Mouse (Mus musculus) stomach, embryonic 15.5 days (tissue): ENCODE measurements at regions not wholly inside any gene's neighbourhood (a gene's known extent, or its start where the extent isn't known, plus 50 kb on each side); places are given as distances from the start of the nearest gene placed in this dataset.
A peak's percentile ranks its signal among the peaks of the same experiment; 100 is the strongest.

Experiments
- ATAC-seq: fragments of 200-750 bp; cut with Nextera tagmentation; 2 replicates; pipeline ENCODE4 v1.8.0; 2017; ENCODE audit warnings: low read depth, moderate number of reproducible peaks, moderate TSS enrichment; ENCODE audit not compliant: insufficient read depth, low FRiP score
- H3K27ac ChIP-seq: fragments of 300-500 bp; sonication (generic); 2 replicates; pipeline ENCODE4 v1.5.1; 2015; ENCODE audit warnings: mild to moderate bottlenecking, inconsistent platforms
- H3K27me3 ChIP-seq: fragments of 300-500 bp; sonication (generic); replicated peaks from 2 replicates; pipeline ENCODE4 v1.6.1; 2015; ENCODE audit warnings: inconsistent platforms
- H3K36me3 ChIP-seq: fragments of 300-500 bp; sonication (generic); 2 replicates; pipeline ENCODE4 v1.6.1; 2015; ENCODE audit warnings: inconsistent platforms
- H3K4me1 ChIP-seq: fragments of 300-500 bp; sonication (generic); 2 replicates; pipeline ENCODE4 v1.6.1; 2015; ENCODE audit warnings: inconsistent platforms
- H3K4me2 ChIP-seq: fragments of 300-500 bp; sonication (generic); 2 replicates; pipeline ENCODE4 v1.6.1; 2015; ENCODE audit warnings: mild to moderate bottlenecking, inconsistent platforms
- H3K4me3 ChIP-seq: fragments of 300-500 bp; sonication (generic); replicated peaks from 2 replicates; pipeline ENCODE4 v1.5.1; 2015; ENCODE audit warnings: inconsistent platforms
- H3K9ac ChIP-seq: fragments of 300-500 bp; sonication (generic); 2 replicates; pipeline ENCODE4 v1.6.1; 2015; ENCODE audit warnings: inconsistent platforms
- H3K9me3 ChIP-seq: fragments of 300-500 bp; sonication (generic); 2 replicates; pipeline ENCODE4 v1.6.1; 2016; ENCODE audit warnings: inconsistent platforms
- WGBS: fragments of 180-500 bp; shearing (Covaris S2); methylation state at CpG from one replicate; pipeline ENCODE4 v1.1.7; 2015; 5-methylcytosine and 5-hydroxymethylcytosine counted together

DNA sequence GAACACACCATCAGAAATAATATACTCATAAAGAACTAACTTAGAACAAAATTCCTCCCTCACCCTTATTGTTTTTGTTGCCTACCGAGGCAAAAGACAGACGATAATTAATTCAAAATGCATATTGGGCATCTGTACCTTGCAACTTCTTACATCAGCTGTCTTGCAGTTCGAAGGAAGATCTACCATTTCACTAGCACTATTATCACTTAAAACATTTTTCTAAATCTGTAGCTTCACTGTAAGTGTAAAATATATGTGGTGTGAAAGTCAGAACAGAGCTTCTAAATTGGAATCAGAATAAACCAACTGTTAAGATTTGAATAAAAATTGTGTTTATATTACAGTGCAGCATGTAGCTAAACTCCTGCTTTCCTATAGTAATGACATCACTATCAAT lies 562.4 kb upstream of the Atp10a start:
- Histone ChIP-seq H3K9me3 (no peaks in the 10 kb centered on the region), H3K27me3 (no peaks in the 10 kb centered on the region), H3K27ac (no peak overlapping the region), H3K36me3 (no peaks in the 10 kb centered on the region), H3K9ac (no peak overlapping the region), H3K4me1 (no peaks in the 10 kb centered on the region), H3K4me2 (no peak overlapping the region), H3K4me3 (no peak overlapping the region)
- no peak for ATAC-seq
- WGBS, result 75% methylated on average over 3 of the region's 3 CpGs

DNA sequence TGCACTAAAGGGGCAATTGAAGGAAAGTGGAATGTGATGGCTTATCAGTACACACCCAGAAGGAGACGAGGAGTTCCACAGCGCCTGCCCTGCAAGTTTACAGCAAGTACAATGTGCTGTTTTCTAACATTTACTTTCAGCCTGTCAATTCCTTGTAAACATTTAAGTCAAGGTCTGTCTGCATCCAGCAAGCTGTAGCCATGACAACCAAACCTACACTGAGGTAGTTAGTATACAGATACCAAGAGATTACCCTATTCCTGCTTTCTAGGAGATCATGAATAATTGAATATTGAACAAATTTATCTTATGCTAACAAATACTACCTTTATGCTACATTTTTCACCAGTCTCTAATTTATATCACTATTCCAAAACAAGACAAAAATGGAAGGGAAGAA lies 569.0 kb upstream of the Gabra5 start:
- Histone ChIP-seq H3K9ac (no peak overlapping the region), H3K4me1 (no peaks in the 10 kb centered on the region), H3K36me3 (no peaks in the 10 kb centered on the region), H3K27me3 (no peaks in the 10 kb centered on the region), H3K4me3 (no peak overlapping the region), H3K4me2 (no peak overlapping the region), H3K9me3 (no peaks in the 10 kb centered on the region), H3K27ac (no peak overlapping the region)
- WGBS, result 24% methylated on average over 2 of the region's 2 CpGs
- ATAC-seq, result no peak

- no peaks in the 10 kb centered on the region for H3K4me1 ChIP-seq
- H3K9ac ChIP-seq, result no peak overlapping the region
- WGBS, result 72% methylated on average over 1 of the region's 1 CpGs
- H3K27me3 ChIP-seq, result no peaks in the 10 kb centered on the region
- H3K27ac ChIP-seq, result no peak overlapping the region
- H3K9me3 ChIP-seq, result no peaks in the 10 kb centered on the region
- H3K4me2 ChIP-seq, result no peak overlapping the region
- no peaks in the 10 kb centered on the region for H3K36me3 ChIP-seq
- ATAC-seq, result no peak
- H3K4me3 ChIP-seq, result no peak overlapping the region
These were observed 523.1 kb upstream of the Gabra5 start for GRCm38 (mm10) chr7:58032975-58033374.

DNA sequence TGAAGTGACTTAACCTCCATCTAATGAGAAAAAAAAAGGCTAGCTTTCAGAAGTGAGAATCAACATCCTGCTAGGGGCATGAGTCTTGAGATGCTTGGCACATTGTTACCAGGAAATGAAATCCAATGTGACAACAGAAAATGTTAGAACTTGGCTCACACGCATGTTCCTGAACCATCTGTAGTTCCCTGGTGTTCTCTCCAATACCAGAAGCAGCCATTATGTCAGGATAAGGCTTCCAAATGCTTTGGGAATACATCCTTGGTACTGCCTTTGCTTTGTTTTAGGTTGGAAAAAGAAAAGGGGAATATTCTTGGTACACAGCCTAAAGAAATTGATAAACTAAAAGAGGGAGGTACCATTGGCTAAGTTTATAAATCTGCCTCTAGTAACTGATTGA lies 522.3 kb upstream of the Gabra5 start:
- Histone ChIP-seq H3K4me3 (no peak overlapping the region), H3K9ac (no peak overlapping the region), H3K4me1 (no peaks in the 10 kb centered on the region), H3K9me3 (no peaks in the 10 kb centered on the region), H3K4me2 (no peak overlapping the region), H3K36me3 (no peaks in the 10 kb centered on the region), H3K27me3 (no peaks in the 10 kb centered on the region), H3K27ac (no peak overlapping the region)
- 95% methylated on average over 1 of the region's 1 CpGs for WGBS
- ATAC-seq, result no peak

DNA sequence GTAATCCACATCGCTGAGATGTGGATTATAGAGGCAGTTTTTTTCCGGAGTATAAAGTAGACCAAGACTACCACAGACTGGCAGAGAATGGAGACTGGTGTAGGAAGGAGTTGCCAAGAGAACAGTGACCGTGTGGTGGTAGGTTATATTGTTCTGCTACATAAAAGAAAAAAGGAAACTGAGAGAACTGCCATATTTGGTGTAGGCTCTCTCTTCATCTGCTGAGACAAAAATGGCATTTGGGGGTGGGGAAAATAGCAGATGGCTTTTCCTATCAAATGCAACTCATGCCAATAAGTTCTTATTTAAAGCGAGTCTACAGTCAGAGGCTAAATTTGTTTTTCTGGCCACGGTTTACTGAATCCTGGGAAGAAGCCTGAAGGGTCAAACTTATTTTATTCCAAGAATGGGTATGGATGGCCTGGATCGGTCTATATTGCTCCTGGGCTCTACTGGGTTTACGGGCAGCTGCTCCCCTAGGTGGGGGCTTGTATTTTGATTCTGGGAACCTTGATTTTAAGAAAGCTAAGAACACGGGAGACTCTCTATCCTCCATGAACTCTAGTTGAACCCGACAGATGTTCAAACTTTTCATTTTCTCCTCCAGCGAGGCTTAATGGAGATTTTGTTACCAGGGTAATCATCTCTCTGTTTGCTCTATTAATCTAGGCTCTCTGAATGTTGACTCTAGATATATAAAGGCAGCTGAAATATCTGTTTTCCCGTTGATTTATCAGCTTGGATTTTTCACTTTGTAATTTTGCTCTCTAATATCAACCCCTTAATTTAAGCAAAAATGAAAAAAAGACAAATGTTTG lies 482.8 kb upstream of the Gabra5 start:
- Histone ChIP-seq H3K4me1 (peaks cover 3% of the 10 kb centered on the region; the same call in 1 of the 2 replicates), H3K27me3 (no peaks in the 10 kb centered on the region), H3K9ac (no peak overlapping the region), H3K4me2 (no peak overlapping the region), H3K27ac (no peak overlapping the region), H3K36me3 (no peaks in the 10 kb centered on the region), H3K4me3 (no peak overlapping the region), H3K9me3 (no peaks in the 10 kb centered on the region)
- peak; percentile 77 for ATAC-seq
- WGBS, result 42% methylated on average over 11 of the region's 11 CpGs

- H3K4me1 ChIP-seq, result no peaks in the 10 kb centered on the region
- no peak for ATAC-seq
- no peak overlapping the region for H3K4me2 ChIP-seq
- no peaks in the 10 kb centered on the region for H3K36me3 ChIP-seq
- no peak overlapping the region for H3K4me3 ChIP-seq
- H3K9me3 ChIP-seq, result no peaks in the 10 kb centered on the region
- H3K9ac ChIP-seq, result no peak overlapping the region
- H3K27me3 ChIP-seq, result no peaks in the 10 kb centered on the region
- no peak overlapping the region for H3K27ac ChIP-seq
These were observed 473.3 kb upstream of the Gabra5 start for GRCm38 (mm10) chr7:57983192-57983591.

- no peaks in the 10 kb centered on the region for H3K9me3 ChIP-seq
- no peak for ATAC-seq
- no peak overlapping the region for H3K9ac ChIP-seq
- no peak overlapping the region for H3K4me3 ChIP-seq
- no peak overlapping the region for H3K4me2 ChIP-seq
- no peaks in the 10 kb centered on the region for H3K4me1 ChIP-seq
- H3K36me3 ChIP-seq, result no peaks in the 10 kb centered on the region
- H3K27ac ChIP-seq, result no peak overlapping the region
- H3K27me3 ChIP-seq, result no peaks in the 10 kb centered on the region
These were observed 456.4 kb upstream of the Gabra5 start for GRCm38 (mm10) chr7:57966216-57966615.

- Histone ChIP-seq H3K4me3 (no peak overlapping the region), H3K4me2 (no peak overlapping the region), H3K27ac (no peak overlapping the region), H3K9ac (no peak overlapping the region), H3K36me3 (no peaks in the 10 kb centered on the region), H3K4me1 (no peaks in the 10 kb centered on the region), H3K27me3 (no peaks in the 10 kb centered on the region), H3K9me3 (no peaks in the 10 kb centered on the region)
- ATAC-seq, result no peak
These were observed 449.0 kb upstream of the Gabra5 start for GRCm38 (mm10) chr7:57958871-57959270.
